Mouse (Mus musculus): ENCODE measurements around the gene Fam57b.

The Fam57b gene

DNA sequence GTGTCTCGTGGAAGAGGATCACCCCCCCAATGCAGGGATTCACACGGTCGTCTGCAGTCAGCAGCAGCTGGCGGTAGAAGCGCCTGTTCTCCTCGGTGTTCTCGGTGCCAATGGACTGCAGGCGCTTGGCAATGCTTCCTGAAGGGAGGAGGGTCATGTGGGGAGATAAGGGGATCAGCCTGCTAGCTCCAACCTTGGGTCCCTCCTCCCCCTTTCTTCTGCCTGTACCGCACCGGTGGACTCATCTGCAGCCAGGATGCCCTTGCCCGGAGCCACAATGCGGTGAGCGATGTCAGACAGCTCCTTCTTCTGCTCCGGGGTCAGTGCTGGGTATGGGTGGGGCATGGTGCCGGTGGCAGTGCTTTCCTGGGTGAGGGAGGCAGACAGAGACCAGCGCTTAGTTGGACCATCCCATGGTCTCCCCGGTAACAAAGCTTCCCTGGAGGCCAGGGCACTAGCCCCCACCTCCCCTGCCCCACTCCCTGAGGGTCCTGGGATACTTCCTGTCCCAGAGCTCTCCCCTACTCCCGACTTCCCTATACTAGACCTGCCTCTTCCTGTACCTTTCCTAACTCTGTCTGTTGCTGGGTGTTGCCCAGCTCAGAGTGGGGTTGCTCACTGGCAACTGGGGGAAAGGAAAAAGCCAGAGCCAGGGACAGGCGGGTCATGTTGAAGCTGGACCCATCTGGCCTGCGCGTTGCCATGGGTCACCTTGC is at the start of gene Fam57b:
Gene Fam57b, plus strand, starts transcription at position 258 of the 716 bp plus-strand sequence.
- peak; percentile 72 for DNase-seq (ENCODE audit: low read depth, low spot score)

DNA sequence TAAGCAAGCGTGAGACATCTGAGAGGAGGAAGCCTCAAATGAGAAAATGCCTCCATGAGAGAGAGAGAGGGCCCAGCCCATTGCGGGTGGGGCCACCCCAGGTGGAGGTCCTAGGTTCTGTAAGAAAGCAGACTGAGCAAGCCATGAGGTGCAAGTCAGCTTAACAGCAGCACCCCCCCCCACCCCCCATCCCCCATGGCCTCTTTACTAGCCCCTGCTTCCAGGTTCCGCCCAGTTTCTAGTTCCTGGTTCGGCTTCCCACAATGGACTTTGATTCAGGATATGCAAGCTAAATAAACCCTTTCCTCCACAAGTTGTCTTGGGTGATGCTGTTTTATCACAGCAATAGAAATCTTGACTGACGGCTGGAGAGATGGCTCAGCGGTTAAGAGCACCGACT is 48.6 kb upstream of the Fam57b start:
- no peak for DNase-seq (ENCODE audit: low read depth, low spot score)

DNA sequence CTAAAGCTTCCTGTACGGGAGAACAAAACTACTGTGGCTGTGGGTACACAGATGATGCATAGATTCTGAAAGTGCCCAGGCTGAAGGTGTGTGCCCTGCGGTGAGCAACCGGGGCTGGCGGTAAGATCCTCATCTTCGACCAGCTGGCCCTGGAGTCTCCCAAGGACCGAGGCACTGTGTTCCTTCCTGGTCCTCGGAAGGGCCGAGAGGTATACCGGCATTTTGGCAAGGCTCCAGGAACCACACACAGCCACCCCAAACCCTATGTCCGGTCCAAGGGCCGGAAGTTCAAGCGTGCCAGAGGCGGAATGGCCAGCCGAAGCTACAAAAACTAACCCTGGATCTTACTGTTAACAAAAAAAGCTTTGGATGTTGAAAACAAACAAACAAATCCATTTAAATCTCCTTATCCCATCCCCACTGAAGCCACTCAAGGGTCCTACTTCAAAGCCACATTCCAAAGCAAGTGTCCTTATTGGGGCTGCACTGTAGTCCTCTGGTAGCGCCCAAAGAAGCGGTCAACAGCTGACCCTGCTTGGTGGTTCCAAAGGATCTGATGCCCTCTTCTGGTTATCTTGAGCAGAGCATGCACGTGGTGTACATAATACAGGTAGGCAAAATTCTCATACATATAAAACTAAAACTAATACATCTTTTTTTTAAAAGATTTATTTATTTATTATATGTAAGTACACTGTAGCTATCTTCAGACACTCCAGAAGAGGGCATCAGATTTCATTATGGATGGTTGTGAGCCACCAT is 47.7 kb upstream of the Fam57b start:
- DNase-seq (ENCODE audit: low read depth, low spot score): no peak

- peak; percentile 68 for DNase-seq (ENCODE audit: low read depth, low spot score)
Observed at GRCm38 (mm10) chr7:126754866-126755265, 42.6 kb upstream of the Fam57b start.

DNA sequence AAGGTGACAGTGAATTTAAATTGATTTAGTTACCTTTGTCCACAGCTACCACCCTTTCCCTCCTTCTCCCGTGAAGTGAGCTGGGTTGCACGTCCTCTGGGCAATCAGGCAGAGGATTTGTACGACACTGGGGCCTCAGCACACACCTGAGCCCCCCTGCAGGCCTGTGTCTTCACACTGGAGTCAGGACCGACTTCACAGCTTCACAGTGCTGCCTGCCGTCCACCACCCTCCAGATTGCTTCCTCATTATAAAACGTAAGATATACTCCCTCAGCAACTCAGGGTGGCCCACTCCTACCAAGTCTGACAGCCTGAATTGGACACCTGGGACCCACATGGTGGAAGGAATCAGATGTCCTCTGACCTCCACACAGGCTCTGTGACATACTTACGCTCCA is 38.9 kb upstream of the Fam57b start:
- no peak for DNase-seq (ENCODE audit: low read depth, low spot score)

- peak; percentile 84 for DNase-seq (ENCODE audit: low read depth, low spot score)
Observed at GRCm38 (mm10) chr7:126759050-126759671, 38.3 kb upstream of the Fam57b start, which contains the start of gene Mapk3. Mapk3 (plus strand) TSS chr7:126759601.

GRCm38 (mm10) chr7:126759672-126760390 is 37.6 kb upstream of the Fam57b start:
- no peak for DNase-seq (ENCODE audit: low read depth, low spot score)

DNA sequence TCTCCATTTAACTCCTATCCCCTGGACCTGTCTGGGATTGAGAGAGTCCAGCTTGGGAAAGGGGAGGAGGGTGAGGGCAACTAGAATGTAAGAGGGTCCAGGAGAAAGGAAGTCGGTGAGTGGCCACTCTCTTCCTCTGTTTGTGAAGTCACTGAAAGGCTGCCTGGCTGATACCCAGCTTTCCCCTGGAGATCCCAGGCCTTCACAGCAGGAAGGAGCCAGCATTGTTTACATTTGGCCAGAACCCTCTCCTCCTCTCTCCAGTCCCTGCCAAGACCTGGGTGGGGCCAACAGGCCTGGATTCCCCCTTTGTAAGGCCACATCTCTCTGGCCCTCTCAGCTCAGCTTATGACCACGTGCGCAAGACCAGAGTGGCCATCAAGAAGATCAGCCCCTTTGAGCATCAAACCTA is 37.1 kb upstream of the Fam57b start:
- no peak for DNase-seq (ENCODE audit: low read depth, low spot score)

- no peak for DNase-seq (ENCODE audit: low read depth, low spot score)
Observed at GRCm38 (mm10) chr7:126760956-126761355, 36.5 kb upstream of the Fam57b start.

DNA sequence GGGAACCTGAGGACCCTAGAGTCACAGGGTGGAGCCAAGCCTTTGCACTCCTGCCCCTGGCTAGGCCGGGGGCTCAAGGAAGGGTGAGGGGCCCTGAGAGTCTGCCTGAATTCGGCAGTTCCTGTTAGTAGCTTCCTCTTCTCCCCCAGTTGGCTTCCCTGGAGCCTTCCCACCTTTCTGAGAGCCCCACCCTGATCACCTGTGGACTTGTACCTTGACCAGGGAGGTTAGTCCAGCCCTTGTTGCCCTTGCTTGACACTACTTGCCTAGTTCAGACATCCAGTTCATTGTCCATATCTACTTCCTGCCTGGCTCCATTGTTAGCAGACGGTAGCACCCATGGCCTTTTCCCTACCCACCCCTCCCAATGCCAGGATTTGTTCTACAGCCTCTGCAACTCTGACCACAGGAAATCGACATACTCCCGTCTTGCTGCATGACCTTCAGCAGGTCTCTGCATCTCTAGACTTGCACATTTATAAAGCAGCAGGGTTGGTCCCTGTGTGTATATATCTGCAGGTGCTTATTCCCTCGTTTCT is 35.9 kb upstream of the Fam57b start:
- DNase-seq (ENCODE audit: low read depth, low spot score): no peak

GRCm38 (mm10) chr7:126762471-126763008 is 34.9 kb upstream of the Fam57b start:
- no peak for DNase-seq (ENCODE audit: low read depth, low spot score)

DNA sequence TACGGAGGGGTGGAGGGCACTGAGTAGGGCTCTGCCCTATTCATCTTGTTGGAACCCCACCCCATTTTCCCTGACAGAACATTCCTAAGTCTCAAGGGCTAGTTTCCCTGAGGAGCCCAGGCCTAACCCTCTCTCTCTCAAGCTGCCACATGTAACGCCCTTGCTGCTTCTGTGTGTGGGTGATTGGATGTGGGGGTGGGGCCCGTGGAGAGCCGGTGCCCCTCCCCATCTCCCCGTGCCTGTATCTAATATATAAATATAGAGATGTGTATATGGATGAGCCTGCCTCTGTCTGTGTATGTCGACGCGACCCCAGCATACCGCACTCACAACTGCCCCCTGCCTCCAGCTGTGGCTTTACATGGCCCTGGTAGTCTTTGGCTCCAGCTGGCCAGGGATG is 31.9 kb upstream of the Fam57b start:
- DNase-seq (ENCODE audit: low read depth, low spot score): no peak

GRCm38 (mm10) chr7:126766201-126766600 is 31.3 kb upstream of the Fam57b start, which contains the start of gene Gdpd3:
Gdpd3 (plus strand) TSS chr7:126766334.
- DNase-seq (ENCODE audit: low read depth, low spot score): no peak

DNA sequence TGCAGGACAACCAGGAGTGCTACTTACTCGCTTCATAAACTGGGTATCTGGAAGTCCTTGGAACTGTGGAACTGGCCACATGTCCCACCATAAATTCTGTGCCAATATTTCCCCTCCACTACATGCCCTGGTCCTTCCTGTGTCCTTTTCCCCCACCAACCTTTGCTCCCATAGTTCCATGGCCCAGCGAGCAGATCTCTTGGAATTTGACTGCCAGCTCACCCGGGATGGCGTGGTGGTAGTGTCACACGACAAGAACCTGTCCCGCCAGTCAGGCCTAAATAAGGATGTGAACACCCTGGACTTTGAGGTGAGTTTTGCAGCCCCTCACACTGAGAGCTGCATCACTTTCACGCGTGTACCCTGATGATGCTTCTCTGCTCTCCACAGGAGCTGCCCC is 30.5 kb upstream of the Fam57b start:
- no peak for DNase-seq (ENCODE audit: low read depth, low spot score)

- no peak for DNase-seq (ENCODE audit: low read depth, low spot score)
Observed at GRCm38 (mm10) chr7:126770784-126771183, 26.7 kb upstream of the Fam57b start.

DNA sequence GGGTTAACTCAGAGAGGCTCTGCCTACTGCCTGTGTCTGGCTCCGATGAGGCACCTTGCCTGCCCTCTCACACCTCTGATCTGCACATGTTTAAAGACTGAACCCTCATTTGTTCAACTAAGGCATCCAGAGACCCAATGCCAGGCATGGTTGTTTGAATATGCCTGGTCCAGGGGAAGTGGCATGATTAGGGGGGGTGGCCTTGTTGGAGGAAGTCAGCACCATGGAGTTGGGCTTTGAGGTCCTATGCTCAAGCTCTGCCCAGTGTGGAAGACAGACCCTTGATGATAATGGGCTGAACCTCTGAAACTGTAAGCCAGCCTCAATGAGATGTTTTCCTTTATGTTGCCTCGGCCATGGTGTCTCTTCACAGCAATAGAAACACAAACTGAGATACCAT is 24.1 kb upstream of the Fam57b start:
- no peak for DNase-seq (ENCODE audit: low read depth, low spot score)

DNA sequence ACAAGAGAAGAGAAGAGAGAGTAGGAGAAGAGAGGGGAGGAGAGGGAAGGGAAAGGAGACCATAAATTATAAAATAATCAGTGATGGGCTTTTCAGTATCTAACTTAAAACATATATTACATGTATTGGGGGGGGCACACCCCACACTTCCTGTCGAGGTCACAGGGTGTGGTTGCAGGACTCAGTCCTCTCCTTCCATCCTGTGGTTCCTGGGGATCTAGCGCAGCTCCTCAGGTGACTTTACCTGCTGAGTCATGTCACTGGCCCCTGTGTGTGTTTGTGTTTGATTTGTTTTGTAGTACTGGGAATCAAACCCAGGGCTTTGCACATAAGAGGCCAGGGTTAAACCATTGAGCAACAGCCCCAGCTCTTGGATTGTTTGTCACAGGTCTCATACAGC is 23.0 kb upstream of the Fam57b start:
- no peak for DNase-seq (ENCODE audit: low read depth, low spot score)

DNA sequence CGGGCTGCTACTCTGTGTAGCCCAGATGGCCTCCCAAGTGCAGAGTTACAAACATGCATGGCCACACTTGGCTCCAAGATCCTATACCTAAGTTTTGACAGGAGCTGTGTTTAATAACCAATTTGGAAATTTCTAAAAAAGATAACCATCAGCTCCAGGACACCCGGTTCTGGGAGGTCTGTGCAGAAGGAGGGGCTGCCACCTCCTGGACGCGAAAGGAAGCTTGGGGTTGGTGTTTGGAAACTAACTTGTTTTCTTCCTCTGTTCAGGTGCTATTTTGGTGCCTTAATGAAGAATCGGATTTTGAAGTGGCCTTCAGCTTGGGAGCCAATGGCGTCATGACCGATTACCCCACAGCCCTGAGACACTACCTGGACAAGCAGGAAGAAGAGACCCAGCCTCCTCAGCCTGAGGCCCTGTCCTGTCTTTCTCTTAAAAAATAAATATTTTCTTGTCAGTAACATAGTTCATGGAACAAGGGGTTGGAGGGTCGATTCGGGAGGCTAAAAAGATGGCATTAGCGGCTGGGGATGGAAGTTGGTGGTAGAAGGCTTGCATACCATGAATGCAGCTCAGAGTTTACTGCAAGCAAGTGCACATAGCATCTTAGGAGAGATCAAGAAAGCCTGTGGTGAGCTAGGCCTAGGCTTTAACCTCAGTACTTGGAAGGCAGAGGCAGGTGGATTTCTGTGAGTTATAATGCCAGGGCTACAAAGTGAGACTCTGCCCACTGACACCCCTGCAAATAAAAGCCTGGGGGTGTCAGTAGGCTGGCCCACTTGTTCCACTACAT is 22.1 kb upstream of the Fam57b start:
- no peak for DNase-seq (ENCODE audit: low read depth, low spot score)

- no peak for DNase-seq (ENCODE audit: low read depth, low spot score)
Observed at GRCm38 (mm10) chr7:126775978-126776234, 21.6 kb upstream of the Fam57b start.

GRCm38 (mm10) chr7:126776598-126777057 is 20.8 kb upstream of the Fam57b start, which contains the start of gene Ypel3:
Ypel3 (plus strand) TSS chr7:126776955.
- DNase-seq (ENCODE audit: low read depth, low spot score): peak; percentile 85

GRCm38 (mm10) chr7:126777476-126777875 is 20.0 kb upstream of the Fam57b start:
- no peak for DNase-seq (ENCODE audit: low read depth, low spot score)

Measured in retina, postnatal 7 days (tissue).